15 mouse cellular contexts compared by ENCODE assay signal in genomic region chr17:67838948-67839347, GRCm38 (mm10).
"Had no signal": no experiment of that assay in that cellular context is flagged by ENCODE, and none has a peak within 500 bp of the region (broad histone marks: within the 10 kb centered on the region; RNA-seq: fewer than 3 reads in every experiment).

No protein-coding gene starts in this region.

- H3K4me2 ChIP-seq: neural tube, embryonic 13.5 days; neural tube, embryonic 15.5 days; stomach, embryonic 15.5 days had no signal

- H3K27me3 ChIP-seq: neural tube, embryonic 13.5 days; neural tube, embryonic 15.5 days; stomach, embryonic 15.5 days had no signal

- H3K36me3 ChIP-seq: neural tube, embryonic 13.5 days; neural tube, embryonic 15.5 days had no signal

- H3K4me3 ChIP-seq: neural tube, embryonic 13.5 days; neural tube, embryonic 15.5 days; stomach, embryonic 15.5 days had no signal

- DNase-seq: retina, postnatal 1 day; right cerebral cortex, adult 18-20 months; right cerebral cortex, postnatal 14 days; right cerebral cortex, postnatal 25 days; right cerebral cortex, postnatal 4 days; spleen, adult 18-20 months; thymus, adult 18-20 months; thymus, adult 2 months; thymus, postnatal 14 days; thymus, postnatal 25 days; thymus, postnatal 36 days; thymus, postnatal 4 days had no signal
